Mouse (Mus musculus) ES-Bruce4 (cell line): ENCODE measurements around the gene Taf1c. TPM values are rescaled to one million over a fixed set of nuclear protein-coding genes. Genes with fewer than 3 reads are reported as not detected.

ENCODE experiments used
- H3K27ac ChIP-seq: 2 replicates; pipeline ENCODE4 v1.5.1; 2012; ENCODE audit warnings: low read length, inconsistent platforms; ENCODE audit not compliant: insufficient read depth
- H3K27me3 ChIP-seq: 2 replicates; pipeline ENCODE4 v1.6.1; 2012; ENCODE audit warnings: mild to moderate bottlenecking, low read length, inconsistent platforms; ENCODE audit not compliant: control insufficient read depth, poor library complexity, insufficient read depth, severe bottlenecking
- H3K36me3 ChIP-seq: 2 replicates; pipeline ENCODE4 v1.6.1; 2012; ENCODE audit warnings: inconsistent platforms, mild to moderate bottlenecking, low read length, moderate library complexity; ENCODE audit not compliant: control insufficient read depth, poor library complexity, insufficient read depth, severe bottlenecking
- H3K4me1 ChIP-seq: one replicate; pipeline ENCODE4 v1.8.1; 2011; ENCODE audit warnings: low read length; ENCODE audit not compliant: control insufficient read depth, insufficient read depth
- H3K4me3 ChIP-seq: 2 replicates; pipeline ENCODE4 v1.5.1; 2011; ENCODE audit warnings: low read depth, mild to moderate bottlenecking, low read length
- H3K9ac ChIP-seq: 2 replicates; pipeline ENCODE4 v1.6.1; 2012; ENCODE audit warnings: low read depth, mild to moderate bottlenecking, inconsistent platforms; ENCODE audit not compliant: poor library complexity, severe bottlenecking
- H3K9me3 ChIP-seq: replicated peaks from 2 replicates; pipeline ENCODE4 v1.6.1; 2012; ENCODE audit warnings: mild to moderate bottlenecking, low read length, inconsistent platforms; ENCODE audit not compliant: control insufficient read depth, poor library complexity, insufficient read depth, severe bottlenecking
- CTCF ChIP-seq: IDR thresholded peaks from one replicate; pipeline ENCODE4 v1.8.1; 2011; ENCODE audit warnings: low read depth, low read length
- EP300 ChIP-seq: IDR thresholded peaks from 2 replicates; pipeline ENCODE4 v1.6.1; 2011; ENCODE audit warnings: low read depth, low read length; ENCODE audit not compliant: insufficient read depth
- POLR2A ChIP-seq: IDR thresholded peaks from one replicate; pipeline ENCODE4 v1.8.1; 2011; ENCODE audit warnings: low read length; ENCODE audit not compliant: insufficient read depth
- polyA plus RNA-seq: library from polyadenylated mRNA; stranded (reverse); fragments of >200 nt; gene quantifications from 2 replicates; pipeline ENCODE4 v1.2.4, GENCODE M21; 2011; ENCODE audit warnings: low read depth; ENCODE audit not compliant: missing spikeins, insufficient read depth, insufficient read length

Gene Taf1c
- polyA plus RNA-seq, 1 experiment = 7.3 TPM

GRCm38 (mm10) chr8:119635958-119636357 lies 30.9 kb upstream of the Taf1c start:
- no peaks in the 10 kb centered on the region; the same call in none of the 2 replicates for H3K27me3 ChIP-seq

DNA sequence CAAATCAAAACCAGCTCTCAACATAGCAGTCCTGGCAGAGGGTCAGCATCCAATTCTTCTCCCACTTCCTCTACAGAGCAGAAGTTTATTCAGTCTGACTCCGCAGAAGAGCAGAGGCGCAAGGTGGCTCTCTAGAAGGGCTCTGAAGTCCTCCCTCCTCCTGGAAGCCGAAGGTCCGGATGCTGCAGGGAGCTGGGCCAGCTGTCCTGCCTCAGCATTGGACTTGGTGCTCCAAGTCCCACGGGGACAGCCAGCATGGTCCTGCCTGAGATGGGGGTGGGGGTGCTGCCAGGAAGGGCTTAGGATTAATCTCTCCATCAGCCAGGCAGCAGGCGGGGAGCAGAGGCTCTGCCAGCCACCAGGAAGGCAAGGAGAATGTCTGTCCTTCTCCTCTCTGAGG lies 30.4 kb upstream of the Taf1c start, which contains the start of gene Kcng4:
Gene Kcng4 (minus strand): TSS at position 303 of the 400 bp plus-strand sequence.
- H3K27me3 ChIP-seq = no peaks in the 10 kb centered on the region; the same call in none of the 2 replicates
- H3K4me1 ChIP-seq = no peaks in the 10 kb centered on the region
- H3K9ac ChIP-seq = no peak within 1 kb of the TSS
- TF ChIP-seq EP300 (no peak), POLR2A (no peak), CTCF (no peak)
- H3K4me3 ChIP-seq = no peak within 1 kb of the TSS
- no peaks in the 10 kb centered on the region for H3K36me3 ChIP-seq
- H3K27ac ChIP-seq = no peak within 1 kb of the TSS
- H3K9me3 ChIP-seq = no peaks in the 10 kb centered on the region

More at GRCm38 (mm10) chr8:119635958-119636357, 30.9 kb upstream of the Taf1c start:
- H3K4me3 ChIP-seq = no peak overlapping the region
- no peak for TF ChIP-seq EP300
- no peak for TF ChIP-seq CTCF
- TF ChIP-seq POLR2A = no peak
- no peak overlapping the region for H3K27ac ChIP-seq
- H3K9me3 ChIP-seq = no peaks in the 10 kb centered on the region
- H3K4me1 ChIP-seq = no peaks in the 10 kb centered on the region
- no peaks in the 10 kb centered on the region for H3K36me3 ChIP-seq
- no peak overlapping the region for H3K9ac ChIP-seq

DNA sequence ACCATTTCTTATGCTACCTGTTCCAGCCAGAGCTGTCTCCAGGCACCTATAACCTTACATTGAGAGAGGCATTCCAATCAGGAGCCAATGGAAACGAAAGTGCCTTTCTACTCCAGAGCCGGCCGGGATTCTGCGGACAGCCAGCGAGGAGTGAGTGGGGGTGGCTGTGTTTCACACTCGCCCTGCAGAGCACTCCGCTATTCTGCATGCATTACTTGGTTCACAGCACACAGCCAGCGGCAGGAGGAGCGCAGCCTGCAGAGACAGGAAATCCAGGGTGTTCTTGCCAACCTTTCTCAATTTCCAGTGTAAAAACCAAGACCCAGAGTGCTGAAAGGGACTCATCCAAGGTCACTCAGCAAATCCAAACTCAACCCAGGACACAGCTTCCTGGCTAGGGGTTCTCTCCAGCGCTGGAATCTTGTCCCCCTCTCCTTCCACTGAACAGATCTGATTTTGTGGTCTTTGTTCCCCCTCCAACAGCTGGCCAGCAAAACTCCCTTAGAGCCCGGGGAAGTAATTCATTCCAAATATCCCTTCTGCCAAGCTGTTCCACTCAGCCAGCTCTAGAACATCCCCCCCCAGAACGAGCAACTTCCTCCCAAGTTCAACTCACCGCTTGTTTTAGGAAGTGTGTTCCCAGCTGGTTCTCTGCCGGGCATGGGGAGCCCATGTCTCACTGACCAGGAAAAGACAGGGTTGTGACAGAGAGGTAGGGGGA lies 29.8 kb upstream of the Taf1c start:
- H3K27me3 ChIP-seq = no peaks in the 10 kb centered on the region; the same call in none of the 2 replicates
- H3K9ac ChIP-seq = no peak overlapping the region

GRCm38 (mm10) chr8:119632909-119633308 lies 27.9 kb upstream of the Taf1c start:
- Histone ChIP-seq H3K36me3 (no peaks in the 10 kb centered on the region), H3K4me1 (peaks cover under 1% of the 10 kb centered on the region), H3K9me3 (no peaks in the 10 kb centered on the region), H3K27me3 (no peaks in the 10 kb centered on the region; the same call in none of the 2 replicates), H3K4me3 (peak overlapping the region; percentile 22), H3K9ac (peak overlapping the region; percentile 22), H3K27ac (no peak overlapping the region)
- no peak for TF ChIP-seq POLR2A
- no peak for TF ChIP-seq EP300
- no peak for TF ChIP-seq CTCF

More for the DNA sequence above, 29.8 kb upstream of the Taf1c start:
- no peak overlapping the region for H3K27ac ChIP-seq
- H3K4me3 ChIP-seq = no peak overlapping the region
- TF ChIP-seq CTCF = no peak
- no peak for TF ChIP-seq POLR2A
- no peak for TF ChIP-seq EP300
- no peaks in the 10 kb centered on the region for H3K4me1 ChIP-seq
- no peaks in the 10 kb centered on the region for H3K36me3 ChIP-seq
- no peaks in the 10 kb centered on the region for H3K9me3 ChIP-seq

DNA sequence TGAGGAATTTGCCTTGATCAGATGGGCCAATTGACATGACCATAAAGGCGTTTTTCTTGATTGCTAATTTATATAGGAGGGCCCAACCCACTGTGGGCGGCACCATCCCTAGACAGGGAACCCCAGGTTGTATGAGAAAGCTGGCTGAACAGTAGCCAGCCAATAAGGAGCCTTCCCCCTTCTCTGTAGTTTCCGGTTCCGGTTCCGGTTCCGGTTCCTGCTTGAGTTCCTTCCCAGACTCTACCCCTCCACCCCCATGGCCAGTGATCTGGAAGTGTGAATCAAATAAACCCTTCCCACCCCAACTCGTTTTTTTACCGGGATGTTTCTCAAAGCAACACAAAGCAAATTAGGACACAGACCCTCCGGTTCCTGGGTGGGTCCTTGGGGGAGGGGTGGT lies 27.2 kb upstream of the Taf1c start:
- H3K27me3 ChIP-seq = no peaks in the 10 kb centered on the region; the same call in none of the 2 replicates
- no peak overlapping the region for H3K27ac ChIP-seq
- no peak overlapping the region for H3K4me3 ChIP-seq
- no peaks in the 10 kb centered on the region for H3K9me3 ChIP-seq
- H3K36me3 ChIP-seq = no peaks in the 10 kb centered on the region
- H3K4me1 ChIP-seq = peaks cover 6% of the 10 kb centered on the region
- TF ChIP-seq EP300 (no peak), CTCF (no peak), POLR2A (no peak)
- no peak overlapping the region for H3K9ac ChIP-seq

- Histone ChIP-seq H3K9me3 (no peaks in the 10 kb centered on the region), H3K9ac (no peak overlapping the region), H3K27me3 (no peaks in the 10 kb centered on the region; the same call in none of the 2 replicates), H3K4me1 (peaks cover 8% of the 10 kb centered on the region), H3K27ac (no peak overlapping the region), H3K4me3 (no peak overlapping the region), H3K36me3 (no peaks in the 10 kb centered on the region)
- TF ChIP-seq CTCF = no peak
- no peak for TF ChIP-seq EP300
- TF ChIP-seq POLR2A = no peak
Measured at GRCm38 (mm10) chr8:119630841-119631240, 25.8 kb upstream of the Taf1c start.
